In the genomic region with DNA sequence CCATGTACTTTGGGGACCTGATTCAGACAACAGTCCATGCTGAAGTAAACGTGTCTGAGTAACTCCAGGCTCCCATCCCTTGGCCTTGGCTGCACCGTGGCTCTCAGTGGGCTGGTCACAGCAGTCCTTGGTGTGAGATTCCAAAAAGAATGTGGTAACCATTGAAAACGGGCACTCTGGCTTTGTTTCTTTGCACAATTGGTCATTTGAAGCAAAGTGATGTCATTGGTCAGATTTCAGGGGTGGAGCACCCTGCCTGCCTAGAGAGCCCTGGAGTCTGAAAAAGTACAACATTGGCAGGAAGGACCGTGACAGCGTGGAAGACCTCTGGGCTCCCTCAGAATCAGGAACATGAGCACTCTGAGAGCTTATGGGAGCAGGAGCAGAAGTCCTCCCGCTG, we compare ENCODE assay signal across 28 mouse cellular contexts. TPM values are rescaled to one million over a fixed set of nuclear protein-coding genes. Genes with fewer than 3 reads are reported as not detected.
DNase-seq lines count a peak whose midpoint lies in the region; ATAC-seq and TF ChIP-seq lines count a peak whose summit lies in the region.
"Had no signal": no experiment of that assay in that cellular context is flagged by ENCODE, and none has a peak within 500 bp of the region (broad histone marks: within the 10 kb centered on the region; RNA-seq: fewer than 3 reads in every experiment).

No protein-coding gene starts in this region.

- WGBS in hindbrain, embryonic 10.5 days = 65% methylated on average over 6 of the region's 6 CpGs
- WGBS in hindbrain, embryonic 11.5 days = 60% methylated on average over 6 of the region's 6 CpGs
- 51% methylated on average over 6 of the region's 6 CpGs for WGBS in midbrain, embryonic 16.5 days
- 58% methylated on average over 6 of the region's 6 CpGs for WGBS in midbrain, embryonic 13.5 days
- WGBS in forebrain, postnatal 0 days = 28% methylated on average over 6 of the region's 6 CpGs

- peak; percentile 24 for DNase-seq in adrenal gland, postnatal 10 days
- no peak for DNase-seq in adrenal gland, postnatal 25 days
- DNase-seq in hindbrain, embryonic 10.5 days (ENCODE audit: low spot score) = no peak
- no peak for DNase-seq in hindbrain, embryonic 11.5 days (ENCODE audit: low spot score)
- DNase-seq in forebrain, postnatal 0 days = no peak
- DNase-seq: cerebellum, adult 18-20 months; cerebellum, postnatal 10 days; gastrocnemius, postnatal 10 days; heart, postnatal 14 days; kidney, adult 9 months; kidney, postnatal 10 days; layer of hippocampus, postnatal 36 days; lung, embryonic 14.5 days; thymus, postnatal 4 days had no signal

- peaks cover 10% of the 10 kb centered on the region; the same call in 1 of the 2 replicates for H3K4me1 ChIP-seq in hindbrain, embryonic 10.5 days (replicated peaks)
- H3K4me1 ChIP-seq in hindbrain, embryonic 11.5 days (replicated peaks; ENCODE audit: control insufficient read depth, insufficient read depth, low read length) = no peaks in the 10 kb centered on the region
- H3K4me1 ChIP-seq in midbrain, embryonic 16.5 days (ENCODE audit: control insufficient read depth, insufficient read depth, low read length) = no peaks in the 10 kb centered on the region
- H3K4me1 ChIP-seq in midbrain, embryonic 13.5 days (replicated peaks) = no peaks in the 10 kb centered on the region
- H3K4me1 ChIP-seq in forebrain, postnatal 0 days (ENCODE audit: insufficient read depth) = no peaks in the 10 kb centered on the region
- H3K4me1 ChIP-seq: embryonic facial prominence, embryonic 13.5 days; hindbrain, embryonic 12.5 days; limb, embryonic 10.5 days; limb, embryonic 15.5 days; midbrain, embryonic 15.5 days had no signal

- peaks cover 100% of the 10 kb centered on the region for H3K36me3 ChIP-seq in hindbrain, embryonic 10.5 days
- H3K36me3 ChIP-seq in hindbrain, embryonic 11.5 days (ENCODE audit: control insufficient read depth, insufficient read depth, low read length) = no peaks in the 10 kb centered on the region
- H3K36me3 ChIP-seq in midbrain, embryonic 16.5 days (ENCODE audit: control insufficient read depth, insufficient read depth, low read length) = peaks cover 13% of the 10 kb centered on the region; the same call in 1 of the 2 replicates
- H3K36me3 ChIP-seq in midbrain, embryonic 13.5 days = peaks cover 66% of the 10 kb centered on the region
- H3K36me3 ChIP-seq in forebrain, postnatal 0 days (ENCODE audit: insufficient read depth) = peaks cover 35% of the 10 kb centered on the region

- ATAC-seq in hindbrain, embryonic 11.5 days (ENCODE audit: low FRiP score) = no peak
- no peak for ATAC-seq in midbrain, embryonic 16.5 days
- ATAC-seq in midbrain, embryonic 13.5 days = no peak
- ATAC-seq in forebrain, postnatal 0 days = peak; percentile 49; the same call in 1 of the 2 replicates
- ATAC-seq: intestine, postnatal 0 days; midbrain, embryonic 15.5 days; Patski had no signal

- no peaks in the 10 kb centered on the region for H3K9me3 ChIP-seq in hindbrain, embryonic 10.5 days
- H3K9me3 ChIP-seq in hindbrain, embryonic 11.5 days (ENCODE audit: control insufficient read depth, low read length) = no peaks in the 10 kb centered on the region
- H3K9me3 ChIP-seq in midbrain, embryonic 16.5 days (replicated peaks; ENCODE audit: control insufficient read depth, low read length, poor library complexity, severe bottlenecking) = no peaks in the 10 kb centered on the region
- no peaks in the 10 kb centered on the region for H3K9me3 ChIP-seq in midbrain, embryonic 13.5 days
- no peaks in the 10 kb centered on the region for H3K9me3 ChIP-seq in forebrain, postnatal 0 days (ENCODE audit: low read length)
- H3K9me3 ChIP-seq: embryonic facial prominence, embryonic 13.5 days; G1E; hindbrain, embryonic 12.5 days; limb, embryonic 10.5 days; limb, embryonic 15.5 days; midbrain, embryonic 15.5 days; neural tube, embryonic 12.5 days had no signal

- no peak overlapping the region for H3K4me3 ChIP-seq in hindbrain, embryonic 10.5 days
- H3K4me3 ChIP-seq in hindbrain, embryonic 11.5 days (ENCODE audit: low read depth, low read length) = no peak overlapping the region
- H3K4me3 ChIP-seq in midbrain, embryonic 16.5 days (ENCODE audit: low read depth, low read length) = no peak overlapping the region
- H3K4me3 ChIP-seq in midbrain, embryonic 13.5 days (replicated peaks) = no peak overlapping the region
- no peak overlapping the region for H3K4me3 ChIP-seq in forebrain, postnatal 0 days (ENCODE audit: low read depth, low read length)
- H3K4me3 ChIP-seq: embryonic facial prominence, embryonic 13.5 days; hindbrain, embryonic 12.5 days; limb, embryonic 10.5 days; limb, embryonic 15.5 days; midbrain, embryonic 15.5 days; myocyte; neural tube, embryonic 12.5 days had no signal

- no peak for TF ChIP-seq CTCF in forebrain, postnatal 0 days (IDR thresholded peaks at IDR 0.05; ENCODE audit: low read depth)

- H3K27me3 ChIP-seq in hindbrain, embryonic 10.5 days (ENCODE audit: insufficient read depth, poor library complexity, severe bottlenecking) = no peaks in the 10 kb centered on the region
- H3K27me3 ChIP-seq in hindbrain, embryonic 11.5 days (ENCODE audit: control insufficient read depth, insufficient read depth, low read length) = no peaks in the 10 kb centered on the region
- H3K27me3 ChIP-seq in midbrain, embryonic 16.5 days (ENCODE audit: control insufficient read depth, insufficient read depth, low read depth, low read length) = no peaks in the 10 kb centered on the region
- H3K27me3 ChIP-seq in midbrain, embryonic 13.5 days = no peaks in the 10 kb centered on the region
- H3K27me3 ChIP-seq in forebrain, postnatal 0 days (ENCODE audit: insufficient read depth, low read length) = no peaks in the 10 kb centered on the region
- H3K27me3 ChIP-seq: embryonic facial prominence, embryonic 13.5 days; hindbrain, embryonic 12.5 days; limb, embryonic 15.5 days; midbrain, embryonic 15.5 days; neural tube, embryonic 12.5 days; Patski had no signal

- no peak overlapping the region for H3K9ac ChIP-seq in hindbrain, embryonic 11.5 days (ENCODE audit: low read depth, low read length)
- H3K9ac ChIP-seq in midbrain, embryonic 16.5 days (ENCODE audit: low read depth, low read length) = no peak overlapping the region
- no peak overlapping the region for H3K9ac ChIP-seq in midbrain, embryonic 13.5 days (replicated peaks)
- no peak overlapping the region for H3K9ac ChIP-seq in forebrain, postnatal 0 days
- H3K9ac ChIP-seq: embryonic facial prominence, embryonic 13.5 days; hindbrain, embryonic 12.5 days; limb, embryonic 15.5 days; liver, embryonic 14.5 days; lung, embryonic 14.5 days; midbrain, embryonic 15.5 days; neural tube, embryonic 12.5 days had no signal

- peak overlapping the region; percentile 4; the same call in 1 of the 2 replicates for H3K27ac ChIP-seq in hindbrain, embryonic 10.5 days
- H3K27ac ChIP-seq in hindbrain, embryonic 11.5 days (ENCODE audit: low read depth, low read length) = no peak overlapping the region
- H3K27ac ChIP-seq in midbrain, embryonic 16.5 days (ENCODE audit: low read length) = 0 out of 2 replicates have a peak overlapping the region, but pooled peaks have one; percentile 8
- H3K27ac ChIP-seq in midbrain, embryonic 13.5 days = no peak overlapping the region
- 0 out of 2 replicates have a peak overlapping the region, but pooled peaks have one; percentile 3 for H3K27ac ChIP-seq in forebrain, postnatal 0 days (ENCODE audit: low read depth, low read length)
- H3K27ac ChIP-seq: embryonic facial prominence, embryonic 13.5 days; hindbrain, embryonic 12.5 days; limb, embryonic 10.5 days; limb, embryonic 15.5 days; liver, embryonic 14.5 days; macrophage; neural tube, embryonic 12.5 days had no signal

- no peak overlapping the region for H3K4me2 ChIP-seq in hindbrain, embryonic 11.5 days (replicated peaks; ENCODE audit: low read depth, low read length)
- no peak overlapping the region for H3K4me2 ChIP-seq in midbrain, embryonic 16.5 days (ENCODE audit: low read length)
- no peak overlapping the region for H3K4me2 ChIP-seq in midbrain, embryonic 13.5 days (replicated peaks)
- H3K4me2 ChIP-seq in forebrain, postnatal 0 days (ENCODE audit: low read depth) = no peak overlapping the region
- H3K4me2 ChIP-seq: embryonic facial prominence, embryonic 13.5 days; hindbrain, embryonic 12.5 days; limb, embryonic 15.5 days; lung, embryonic 14.5 days; midbrain, embryonic 15.5 days; neural tube, embryonic 12.5 days had no signal

RNA-seq across cellular contexts. Expression of a gene that starts 20.3 kb away (rescaled TPM):
- total RNA-seq in adrenal gland, postnatal 10 days (2021) = 10 to 100 TPM; 27.9 to 39.9 TPM
- 31.0 and 34.2 TPM in 2 replicates for total RNA-seq in adrenal gland, postnatal 25 days (2021)
- 36.7 and 37.6 TPM in 2 replicates for polyA plus RNA-seq in hindbrain, embryonic 10.5 days (2016; fragmentation: Nextera tagmentation; extraction: Ambion mirVana)
- polyA plus RNA-seq in hindbrain, embryonic 11.5 days (2014; fragmentation: Nextera tagmentation; extraction: Ambion mirVana) = 30.4 and 34.6 TPM in 2 replicates
- 58.5 and 59.5 TPM in 2 replicates for polyA plus RNA-seq in midbrain, embryonic 16.5 days (2015; fragmentation: Nextera tagmentation; extraction: Ambion mirVana)
- 48.8 and 53.9 TPM in 2 replicates for polyA plus RNA-seq in midbrain, embryonic 13.5 days (2015; fragmentation: Nextera tagmentation; extraction: Ambion mirVana)
- total RNA-seq in forebrain, postnatal 0 days (2014; rRNA removed) = 32.3 and 38.9 TPM in 2 replicates
- polyA plus RNA-seq in forebrain, postnatal 0 days (2015; fragmentation: Nextera tagmentation; extraction: Ambion mirVana) = 29.0 and 31.4 TPM in 2 replicates

RNA-seq across cellular contexts. Expression of a gene that starts 39.9 kb away (rescaled TPM):
- total RNA-seq in adrenal gland, postnatal 10 days (2021) = 1 to 10 TPM; 4.5 to 5.1 TPM
- total RNA-seq in adrenal gland, postnatal 25 days (2021) = 2.3 and 3.8 TPM in 2 replicates
- 45.6 and 52.8 TPM in 2 replicates for polyA plus RNA-seq in hindbrain, embryonic 10.5 days (2016; fragmentation: Nextera tagmentation; extraction: Ambion mirVana)
- 26.8 and 33.9 TPM in 2 replicates for polyA plus RNA-seq in hindbrain, embryonic 11.5 days (2014; fragmentation: Nextera tagmentation; extraction: Ambion mirVana)
- 3.4 and 4.2 TPM in 2 replicates for polyA plus RNA-seq in midbrain, embryonic 16.5 days (2015; fragmentation: Nextera tagmentation; extraction: Ambion mirVana)
- polyA plus RNA-seq in midbrain, embryonic 13.5 days (2015; fragmentation: Nextera tagmentation; extraction: Ambion mirVana) = 12.8 and 14.9 TPM in 2 replicates
- total RNA-seq in forebrain, postnatal 0 days (2014; rRNA removed) = 2.2 and 4.3 TPM in 2 replicates
- polyA plus RNA-seq in forebrain, postnatal 0 days (2015; fragmentation: Nextera tagmentation; extraction: Ambion mirVana) = 3.2 and 3.7 TPM in 2 replicates

Comparison
In these comparisons a context has a peak if more than half of its experiments do, and no peak if none do; other contexts are left out.
1. H3K27ac ChIP-seq: peak in hindbrain, embryonic 10.5 days (single experiment), midbrain, embryonic 16.5 days (single experiment) and forebrain, postnatal 0 days (single experiment); none in hindbrain, embryonic 11.5 days (single experiment) and midbrain, embryonic 13.5 days (single experiment).